Mouse (Mus musculus) kidney, embryonic 14.5 days (tissue): Measurements from ENCODE around the gene Lypd6b. TPM values are rescaled to one million over a fixed set of nuclear protein-coding genes. Genes with fewer than 3 reads are reported as not detected.

Source experiments
- ATAC-seq: fragments of 200-750 bp; cut with Nextera tagmentation; 2 replicates; pipeline ENCODE4 v1.8.0; 2017; ENCODE audit warnings: moderate number of reproducible peaks, mild to moderate bottlenecking, moderate TSS enrichment, moderate library complexity; ENCODE audit not compliant: low FRiP score, low TSS enrichment
- H3K27ac ChIP-seq: fragments of 300-500 bp; sonication (generic); 2 replicates; pipeline ENCODE4 v1.5.1; 2014; ENCODE audit warnings: low read depth, mild to moderate bottlenecking, low read length, moderate library complexity, mixed read lengths
- H3K27me3 ChIP-seq: fragments of 300-500 bp; sonication (generic); 2 replicates; pipeline ENCODE4 v1.6.1; 2014; ENCODE audit warnings: mild to moderate bottlenecking, low read length; ENCODE audit not compliant: control insufficient read depth, insufficient read depth
- H3K36me3 ChIP-seq: fragments of 300-500 bp; sonication (generic); 2 replicates; pipeline ENCODE4 v1.6.1; 2014; ENCODE audit warnings: low read length, mixed read lengths; ENCODE audit not compliant: control insufficient read depth, insufficient read depth
- H3K4me1 ChIP-seq: fragments of 300-500 bp; sonication (generic); 2 replicates; pipeline ENCODE4 v1.6.1; 2014; ENCODE audit warnings: low read length, mixed read lengths; ENCODE audit not compliant: control insufficient read depth, insufficient read depth
- H3K4me2 ChIP-seq: fragments of 300-500 bp; sonication (generic); replicated peaks from 2 replicates; pipeline ENCODE4 v1.6.1; 2014; ENCODE audit warnings: low read depth, mild to moderate bottlenecking, low read length
- H3K4me3 ChIP-seq: fragments of 300-500 bp; sonication (generic); 2 replicates; pipeline ENCODE4 v1.5.1; 2014; ENCODE audit warnings: mild to moderate bottlenecking, low read length
- H3K9ac ChIP-seq: fragments of 300-500 bp; sonication (generic); 2 replicates; pipeline ENCODE4 v1.6.1; 2014; ENCODE audit warnings: low read depth, mild to moderate bottlenecking, low read length, moderate library complexity
- H3K9me3 ChIP-seq: fragments of 300-500 bp; sonication (generic); 2 replicates; pipeline ENCODE4 v1.6.1; 2016; ENCODE audit warnings: low read length; ENCODE audit not compliant: control insufficient read depth
- WGBS: fragments of 180-500 bp; shearing (Covaris S2); extraction: QIAGEN DNeasy Blood & Tissue Kit; methylation state at CpG from one replicate; pipeline ENCODE4 v1.1.7; 2014; 5-methylcytosine and 5-hydroxymethylcytosine counted together
- polyA plus RNA-seq: library from polyadenylated mRNA; unstranded; fragments of >200 nt; fragmentation: Nextera tagmentation; extraction: Ambion mirVana; gene quantifications from 2 replicates; pipeline ENCODE4 v1.2.1, GENCODE M21; 2014

The Lypd6b gene
- polyA plus RNA-seq, 1 experiment from 2014 or later = 11.4 TPM

DNA sequence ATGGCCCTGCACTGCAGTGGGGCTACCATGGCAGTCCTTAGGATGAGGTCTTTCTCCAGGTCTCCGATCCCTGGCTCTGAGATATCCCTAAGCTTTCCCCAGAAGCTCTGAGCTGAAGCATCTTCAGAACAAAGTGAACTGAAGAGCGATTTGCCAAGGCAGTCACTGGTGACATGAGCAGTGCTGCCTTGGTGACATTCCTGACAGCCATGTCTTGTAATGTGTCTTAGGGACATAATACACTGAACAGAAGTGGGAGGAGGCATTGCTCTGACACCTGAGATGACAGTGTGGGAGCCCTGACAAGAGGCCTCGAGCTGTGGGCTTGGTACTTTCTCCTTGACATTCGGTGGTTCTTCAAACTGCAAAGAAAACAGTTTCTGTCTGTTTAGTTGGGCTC, 11.1 kb upstream of the Lypd6b start:
- H3K36me3 ChIP-seq = no peaks in the 10 kb centered on the region
- 62% methylated on average over 4 of the region's 4 CpGs for WGBS
- H3K27ac ChIP-seq = no peak overlapping the region
- no peak overlapping the region for H3K4me3 ChIP-seq
- H3K4me2 ChIP-seq = no peak overlapping the region
- no peak overlapping the region for H3K9ac ChIP-seq
- H3K4me1 ChIP-seq = peaks cover 4% of the 10 kb centered on the region; the same call in 1 of the 2 replicates
- ATAC-seq = no peak
- no peaks in the 10 kb centered on the region for H3K9me3 ChIP-seq
- no peaks in the 10 kb centered on the region for H3K27me3 ChIP-seq

GRCm38 (mm10) chr2:49788051-49788418, 547 bp downstream of the Lypd6b start:
- Histone ChIP-seq H3K4me2 (peak overlapping the region; percentile 98), H3K27ac (no peak overlapping the region), H3K36me3 (no peaks in the 10 kb centered on the region), H3K9me3 (no peaks in the 10 kb centered on the region), H3K27me3 (peaks cover 11% of the 10 kb centered on the region; the same call in 1 of the 2 replicates), H3K4me3 (peak overlapping the region; percentile 70), H3K9ac (peak overlapping the region; percentile 73), H3K4me1 (0 out of 2 replicates have a peak, but pooled peaks cover 3% of the 10 kb centered on the region)
- 0% methylated on average over 12 of the region's 14 CpGs for WGBS
- ATAC-seq = peak; percentile 36

- Histone ChIP-seq H3K36me3 (no peaks in the 10 kb centered on the region), H3K9ac (no peak overlapping the region), H3K27ac (no peak overlapping the region), H3K4me1 (0 out of 2 replicates have a peak, but pooled peaks cover 3% of the 10 kb centered on the region), H3K4me3 (peak overlapping the region; percentile 70; the same call in 1 of the 2 replicates), H3K27me3 (peaks cover 11% of the 10 kb centered on the region; the same call in 1 of the 2 replicates), H3K4me2 (peak overlapping the region; percentile 98), H3K9me3 (no peaks in the 10 kb centered on the region)
- no peak for ATAC-seq
- 9% methylated on average over 3 of the region's 3 CpGs for WGBS
Observed at GRCm38 (mm10) chr2:49788643-49789042, 1.2 kb downstream of the Lypd6b start.

DNA sequence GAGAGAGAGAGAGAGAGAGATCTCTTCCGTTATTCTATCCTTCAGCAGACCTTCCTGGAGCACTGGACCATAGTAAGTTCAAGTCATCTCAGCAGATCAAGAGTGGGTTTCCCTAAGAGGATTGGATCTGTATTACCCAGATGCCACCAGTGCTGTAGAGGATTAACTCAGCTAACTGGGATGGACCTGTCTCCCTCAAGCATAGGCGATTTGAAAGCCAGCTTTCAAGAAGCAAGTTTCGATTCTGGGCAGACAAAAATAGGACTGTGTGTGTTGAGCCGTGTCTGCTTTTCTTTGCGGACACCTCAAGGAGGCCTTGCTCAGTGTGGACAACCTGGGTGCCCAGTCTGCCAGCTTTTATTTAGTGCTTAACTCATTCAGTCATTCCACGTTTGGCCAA, 1.6 kb downstream of the Lypd6b start:
- Histone ChIP-seq H3K4me1 (0 out of 2 replicates have a peak, but pooled peaks cover 3% of the 10 kb centered on the region), H3K27me3 (peaks cover 11% of the 10 kb centered on the region; the same call in 1 of the 2 replicates), H3K4me2 (no peak overlapping the region), H3K9me3 (no peaks in the 10 kb centered on the region), H3K9ac (no peak overlapping the region), H3K36me3 (no peaks in the 10 kb centered on the region), H3K27ac (no peak overlapping the region), H3K4me3 (no peak overlapping the region)
- 62% methylated on average over 6 of the region's 6 CpGs for WGBS
- ATAC-seq = no peak

- Histone ChIP-seq H3K9ac (no peak overlapping the region), H3K36me3 (no peaks in the 10 kb centered on the region), H3K4me3 (no peak overlapping the region), H3K4me1 (0 out of 2 replicates have a peak, but pooled peaks cover 3% of the 10 kb centered on the region), H3K27me3 (peaks cover 11% of the 10 kb centered on the region; the same call in 1 of the 2 replicates), H3K27ac (no peak overlapping the region), H3K9me3 (no peaks in the 10 kb centered on the region), H3K4me2 (no peak overlapping the region)
- 77% methylated on average over 5 of the region's 5 CpGs for WGBS
- no peak; the same call in 1 of the 2 replicates for ATAC-seq
Observed at GRCm38 (mm10) chr2:49789504-49789903, 2.0 kb downstream of the Lypd6b start.

DNA sequence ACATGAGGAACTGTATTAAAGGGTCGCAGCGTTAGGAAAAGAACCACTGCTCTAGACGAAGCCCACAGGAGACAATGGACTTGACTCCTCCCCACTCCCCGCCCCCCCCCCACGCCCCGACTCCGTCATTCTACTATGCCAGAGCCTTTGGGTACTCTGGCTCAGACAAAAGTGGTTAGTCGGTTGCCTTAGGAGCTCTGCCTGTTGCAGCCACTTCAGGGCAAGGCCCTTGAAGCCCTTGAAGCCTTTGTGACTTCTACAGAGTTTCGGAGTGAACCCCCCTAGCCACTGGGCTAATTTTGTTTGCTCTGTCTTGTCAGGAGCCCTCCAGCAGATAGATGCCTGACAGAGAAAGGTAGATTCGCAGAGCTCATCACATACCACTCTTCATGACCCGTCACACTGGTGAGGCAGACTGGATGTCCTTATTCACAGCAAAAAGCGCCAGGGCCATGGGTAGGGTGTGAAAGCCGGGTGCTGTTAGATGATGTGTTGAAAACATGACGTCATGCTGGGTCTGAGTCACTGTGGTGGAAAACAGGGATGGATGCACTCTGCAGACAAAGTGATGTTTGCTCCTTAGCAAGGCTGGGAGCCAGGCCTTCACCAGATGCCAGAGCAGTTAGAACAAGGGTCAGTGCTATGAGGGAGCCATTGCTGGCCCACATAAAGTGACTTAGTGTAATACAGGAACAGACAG, 10.1 kb downstream of the Lypd6b start:
- Histone ChIP-seq H3K27me3 (no peaks in the 10 kb centered on the region), H3K4me3 (no peak overlapping the region), H3K36me3 (no peaks in the 10 kb centered on the region), H3K4me1 (no peaks in the 10 kb centered on the region), H3K9me3 (no peaks in the 10 kb centered on the region), H3K9ac (no peak overlapping the region), H3K4me2 (no peak overlapping the region), H3K27ac (no peak overlapping the region)
- no peak for ATAC-seq
- 75% methylated on average over 14 of the region's 14 CpGs for WGBS

DNA sequence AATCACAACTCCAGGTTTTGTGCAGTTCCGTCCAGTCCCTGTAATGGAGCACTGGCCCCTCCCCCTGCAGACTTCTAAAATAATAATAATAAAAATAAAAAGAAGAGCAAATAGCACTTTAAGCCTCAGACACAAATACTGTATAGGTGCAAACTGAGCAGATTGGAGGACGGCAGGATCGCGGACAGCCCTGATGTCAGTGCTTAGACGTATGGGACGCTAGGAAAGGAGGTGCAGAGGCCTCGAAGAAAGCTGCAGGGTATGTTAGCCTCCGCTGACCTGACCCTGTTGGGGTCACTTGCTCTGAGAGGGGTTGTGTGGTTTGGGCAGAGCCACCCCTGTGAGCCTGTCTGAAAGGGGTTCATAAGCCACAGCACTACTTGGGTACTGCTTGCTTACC, 17.0 kb downstream of the Lypd6b start:
- no peak overlapping the region for H3K27ac ChIP-seq
- H3K27me3 ChIP-seq = no peaks in the 10 kb centered on the region
- no peaks in the 10 kb centered on the region for H3K9me3 ChIP-seq
- 60% methylated on average over 8 of the region's 8 CpGs for WGBS
- H3K9ac ChIP-seq = no peak overlapping the region
- H3K4me3 ChIP-seq = no peak overlapping the region
- no peak overlapping the region for H3K4me2 ChIP-seq
- H3K36me3 ChIP-seq = no peaks in the 10 kb centered on the region
- no peaks in the 10 kb centered on the region for H3K4me1 ChIP-seq
- ATAC-seq = no peak

DNA sequence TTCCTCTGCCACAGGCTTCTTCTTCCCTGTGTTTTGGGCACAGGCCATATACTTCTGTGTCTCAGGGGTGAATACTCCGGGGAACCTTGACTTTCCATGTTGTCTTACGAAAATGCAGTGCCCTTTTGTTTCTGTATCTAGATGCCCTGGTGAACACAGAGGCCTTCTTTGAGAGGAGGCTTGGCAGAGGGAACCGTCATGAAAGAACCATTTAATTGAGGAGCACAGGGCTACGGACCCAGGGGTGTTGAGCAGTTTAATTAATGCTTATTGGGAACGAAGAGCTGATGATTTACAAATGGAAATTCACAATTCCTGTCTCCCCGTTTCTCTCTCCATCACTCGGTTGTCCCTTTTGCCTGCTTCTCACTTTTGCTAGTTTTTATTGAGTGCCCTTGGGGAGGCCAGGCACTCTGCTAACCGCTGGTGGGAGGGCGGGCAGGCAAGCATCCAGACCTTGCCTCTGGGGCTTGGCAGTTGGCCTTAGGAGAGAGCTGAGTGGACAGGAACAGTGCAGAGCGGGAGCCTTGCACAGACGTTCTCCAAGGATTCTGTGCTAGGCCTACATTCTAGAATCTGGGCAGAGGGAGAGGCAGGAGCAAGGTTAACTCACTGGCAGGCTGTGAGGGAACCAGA, 18.4 kb downstream of the Lypd6b start:
- no peak overlapping the region for H3K4me3 ChIP-seq
- H3K9ac ChIP-seq = no peak overlapping the region
- no peak for ATAC-seq
- 72% methylated on average over 11 of the region's 11 CpGs for WGBS
- H3K4me1 ChIP-seq = no peaks in the 10 kb centered on the region
- no peak overlapping the region for H3K4me2 ChIP-seq
- no peaks in the 10 kb centered on the region for H3K9me3 ChIP-seq
- no peaks in the 10 kb centered on the region for H3K27me3 ChIP-seq
- no peak overlapping the region for H3K27ac ChIP-seq
- no peaks in the 10 kb centered on the region for H3K36me3 ChIP-seq

GRCm38 (mm10) chr2:49809496-49809895, 22.0 kb downstream of the Lypd6b start:
- no peaks in the 10 kb centered on the region for H3K9me3 ChIP-seq
- H3K4me2 ChIP-seq = no peak overlapping the region
- H3K4me3 ChIP-seq = no peak overlapping the region
- no peaks in the 10 kb centered on the region for H3K27me3 ChIP-seq
- no peak for ATAC-seq
- no peaks in the 10 kb centered on the region for H3K36me3 ChIP-seq
- H3K4me1 ChIP-seq = 0 out of 2 replicates have a peak, but pooled peaks cover 16% of the 10 kb centered on the region
- WGBS = 74% methylated on average over 6 of the region's 6 CpGs
- H3K27ac ChIP-seq = no peak overlapping the region
- H3K9ac ChIP-seq = no peak overlapping the region
